Mouse (Mus musculus): ENCODE data around the gene Cnksr1.

Cnksr1 gene

GRCm38 (mm10) chr4:134203340-134203896 lies 34.8 kb downstream of the Cnksr1 start:
- no peak for DNase-seq (ENCODE audit: low read depth)

GRCm38 (mm10) chr4:134202904-134203303 lies 35.3 kb downstream of the Cnksr1 start, which contains the start of gene Gm7534:
Gm7534 (minus strand) TSS chr4:134203004.
- no peak for DNase-seq (ENCODE audit: low read depth)

GRCm38 (mm10) chr4:134199371-134199770 lies 38.8 kb downstream of the Cnksr1 start:
- DNase-seq (ENCODE audit: low read depth): no peak

GRCm38 (mm10) chr4:134186268-134186667 lies 51.9 kb downstream of the Cnksr1 start:
- DNase-seq (ENCODE audit: low read depth): peak; percentile 20

GRCm38 (mm10) chr4:134185569-134185968 lies 52.6 kb downstream of the Cnksr1 start:
- no peak for DNase-seq (ENCODE audit: low read depth)

GRCm38 (mm10) chr4:134183711-134184110 lies 54.5 kb downstream of the Cnksr1 start:
- no peak for DNase-seq (ENCODE audit: low read depth)

- peak; percentile 22 for DNase-seq (ENCODE audit: low read depth)
Observed at GRCm38 (mm10) chr4:134181825-134182224, 56.4 kb downstream of the Cnksr1 start.

- no peak for DNase-seq (ENCODE audit: low read depth)
Observed at GRCm38 (mm10) chr4:134181112-134181511, 57.1 kb downstream of the Cnksr1 start.
